Mouse (Mus musculus): ENCODE results near the gene Syn3. TPM values are rescaled to one million over a fixed set of nuclear protein-coding genes. Genes with fewer than 3 reads are reported as not detected.

Syn3 gene
- polyA plus RNA-seq, 1 experiment from 2014 or later = 0.22 TPM

GRCm38 (mm10) chr10:86356819-86357563 lies 141.7 kb downstream of the Syn3 start:
- H3K9ac ChIP-seq (ENCODE audit: low read depth, low read length) = no peak overlapping the region
- 0 out of 2 replicates have a peak, but pooled peaks have one; percentile 37 for ATAC-seq (ENCODE audit: low read depth)
- WGBS (ENCODE audit: insufficient replicate concordance) = 45% methylated on average over 5 of the region's 5 CpGs
- peak overlapping the region; percentile 76 for H3K27ac ChIP-seq (ENCODE audit: low read length)
- no peaks in the 10 kb centered on the region for H3K9me3 ChIP-seq (replicated peaks; ENCODE audit: control insufficient read depth, low read length)
- H3K27me3 ChIP-seq (ENCODE audit: control insufficient read depth, insufficient read depth, low read depth, low read length) = no peaks in the 10 kb centered on the region; the same call in 1 of the 2 replicates
- H3K4me1 ChIP-seq (ENCODE audit: control insufficient read depth, low read depth, low read length) = peaks cover 24% of the 10 kb centered on the region
- no peaks in the 10 kb centered on the region for H3K36me3 ChIP-seq (ENCODE audit: control insufficient read depth, insufficient read depth)
- no peak overlapping the region for H3K4me3 ChIP-seq (ENCODE audit: low read depth, low read length)
- no peak overlapping the region for H3K4me2 ChIP-seq (ENCODE audit: low read depth, low read length)

- Histone ChIP-seq H3K9me3 (replicated peaks; ENCODE audit: control insufficient read depth, low read length) (no peaks in the 10 kb centered on the region), H3K36me3 (ENCODE audit: control insufficient read depth, insufficient read depth) (no peaks in the 10 kb centered on the region), H3K4me2 (ENCODE audit: low read depth, low read length) (peak overlapping the region; percentile 47), H3K4me1 (ENCODE audit: control insufficient read depth, low read depth, low read length) (peaks cover 39% of the 10 kb centered on the region), H3K9ac (ENCODE audit: low read depth, low read length) (no peak overlapping the region), H3K27me3 (ENCODE audit: control insufficient read depth, insufficient read depth, low read depth, low read length) (no peaks in the 10 kb centered on the region; the same call in 1 of the 2 replicates), H3K27ac (ENCODE audit: low read length) (peak overlapping the region; percentile 83), H3K4me3 (ENCODE audit: low read depth, low read length) (no peak overlapping the region)
- 28% methylated on average over 3 of the region's 3 CpGs for WGBS (ENCODE audit: insufficient replicate concordance)
- peak; percentile 93 for ATAC-seq (ENCODE audit: low read depth)
Observed at GRCm38 (mm10) chr10:86352521-86352920, 146.2 kb downstream of the Syn3 start.

GRCm38 (mm10) chr10:86351287-86351686 lies 147.4 kb downstream of the Syn3 start:
- Histone ChIP-seq H3K4me2 (ENCODE audit: low read depth, low read length) (no peak overlapping the region), H3K9ac (ENCODE audit: low read depth, low read length) (no peak overlapping the region), H3K4me1 (ENCODE audit: control insufficient read depth, low read depth, low read length) (peaks cover 34% of the 10 kb centered on the region), H3K9me3 (replicated peaks; ENCODE audit: control insufficient read depth, low read length) (no peaks in the 10 kb centered on the region), H3K27ac (ENCODE audit: low read length) (peak overlapping the region; percentile 83), H3K4me3 (ENCODE audit: low read depth, low read length) (no peak overlapping the region), H3K36me3 (ENCODE audit: control insufficient read depth, insufficient read depth) (no peaks in the 10 kb centered on the region), H3K27me3 (ENCODE audit: control insufficient read depth, insufficient read depth, low read depth, low read length) (no peaks in the 10 kb centered on the region)
- whole genome bisulfite sequencing (ENCODE audit: insufficient replicate concordance) = 20% methylated on average over 2 of the region's 2 CpGs
- ATAC-seq (ENCODE audit: low read depth) = peak; percentile 65

- no peak for ATAC-seq (ENCODE audit: low read depth)
- Histone ChIP-seq H3K4me2 (ENCODE audit: low read depth, low read length) (no peak overlapping the region), H3K4me1 (ENCODE audit: control insufficient read depth, low read depth, low read length) (peaks cover 32% of the 10 kb centered on the region), H3K9ac (ENCODE audit: low read depth, low read length) (no peak overlapping the region), H3K27me3 (ENCODE audit: control insufficient read depth, insufficient read depth, low read depth, low read length) (no peaks in the 10 kb centered on the region), H3K27ac (ENCODE audit: low read length) (no peak overlapping the region), H3K36me3 (ENCODE audit: control insufficient read depth, insufficient read depth) (no peaks in the 10 kb centered on the region), H3K4me3 (ENCODE audit: low read depth, low read length) (no peak overlapping the region), H3K9me3 (replicated peaks; ENCODE audit: control insufficient read depth, low read length) (no peaks in the 10 kb centered on the region)
- 64% methylated on average over 3 of the region's 3 CpGs for WGBS (ENCODE audit: insufficient replicate concordance)
Observed at GRCm38 (mm10) chr10:86346235-86346840, 152.4 kb downstream of the Syn3 start.

- no peak for ATAC-seq (ENCODE audit: low read depth)
- H3K36me3 ChIP-seq (ENCODE audit: control insufficient read depth, insufficient read depth) = no peaks in the 10 kb centered on the region
- H3K4me2 ChIP-seq (ENCODE audit: low read depth, low read length) = no peak overlapping the region
- WGBS (ENCODE audit: insufficient replicate concordance) = 80% methylated on average over 9 of the region's 9 CpGs
- no peaks in the 10 kb centered on the region for H3K27me3 ChIP-seq (ENCODE audit: control insufficient read depth, insufficient read depth, low read depth, low read length)
- H3K4me1 ChIP-seq (ENCODE audit: control insufficient read depth, low read depth, low read length) = peaks cover 32% of the 10 kb centered on the region
- no peaks in the 10 kb centered on the region for H3K9me3 ChIP-seq (replicated peaks; ENCODE audit: control insufficient read depth, low read length)
- H3K27ac ChIP-seq (ENCODE audit: low read length) = no peak overlapping the region
- H3K4me3 ChIP-seq (ENCODE audit: low read depth, low read length) = no peak overlapping the region
- no peak overlapping the region for H3K9ac ChIP-seq (ENCODE audit: low read depth, low read length)
Observed at GRCm38 (mm10) chr10:86345645-86346044, 153.1 kb downstream of the Syn3 start.

- H3K4me2 ChIP-seq (ENCODE audit: low read depth, low read length) = no peak overlapping the region
- H3K27ac ChIP-seq (ENCODE audit: low read length) = no peak overlapping the region
- no peak overlapping the region for H3K4me3 ChIP-seq (ENCODE audit: low read depth, low read length)
- no peak overlapping the region for H3K9ac ChIP-seq (ENCODE audit: low read depth, low read length)
- no peaks in the 10 kb centered on the region for H3K36me3 ChIP-seq (ENCODE audit: control insufficient read depth, insufficient read depth)
- no peaks in the 10 kb centered on the region for H3K9me3 ChIP-seq (replicated peaks; ENCODE audit: control insufficient read depth, low read length)
- no peak for ATAC-seq (ENCODE audit: low read depth)
- no peaks in the 10 kb centered on the region for H3K27me3 ChIP-seq (ENCODE audit: control insufficient read depth, insufficient read depth, low read depth, low read length)
- peaks cover 39% of the 10 kb centered on the region for H3K4me1 ChIP-seq (ENCODE audit: control insufficient read depth, low read depth, low read length)
- 84% methylated on average over 6 of the region's 6 CpGs for WGBS (ENCODE audit: insufficient replicate concordance)
Observed at GRCm38 (mm10) chr10:86344654-86345053, 154.0 kb downstream of the Syn3 start.

GRCm38 (mm10) chr10:86343931-86344330 lies 154.8 kb downstream of the Syn3 start:
- Histone ChIP-seq H3K4me1 (ENCODE audit: control insufficient read depth, low read depth, low read length) (peaks cover 42% of the 10 kb centered on the region), H3K4me2 (ENCODE audit: low read depth, low read length) (no peak overlapping the region), H3K36me3 (ENCODE audit: control insufficient read depth, insufficient read depth) (no peaks in the 10 kb centered on the region), H3K27me3 (ENCODE audit: control insufficient read depth, insufficient read depth, low read depth, low read length) (no peaks in the 10 kb centered on the region), H3K9me3 (replicated peaks; ENCODE audit: control insufficient read depth, low read length) (no peaks in the 10 kb centered on the region), H3K4me3 (ENCODE audit: low read depth, low read length) (no peak overlapping the region), H3K9ac (ENCODE audit: low read depth, low read length) (no peak overlapping the region), H3K27ac (ENCODE audit: low read length) (no peak overlapping the region)
- 81% methylated on average over 7 of the region's 7 CpGs for WGBS (ENCODE audit: insufficient replicate concordance)
- no peak for ATAC-seq (ENCODE audit: low read depth)

GRCm38 (mm10) chr10:86343362-86343761 lies 155.3 kb downstream of the Syn3 start:
- H3K9me3 ChIP-seq (replicated peaks; ENCODE audit: control insufficient read depth, low read length) = no peaks in the 10 kb centered on the region
- H3K4me2 ChIP-seq (ENCODE audit: low read depth, low read length) = no peak overlapping the region
- H3K4me1 ChIP-seq (ENCODE audit: control insufficient read depth, low read depth, low read length) = peaks cover 42% of the 10 kb centered on the region
- 74% methylated on average over 6 of the region's 6 CpGs for WGBS (ENCODE audit: insufficient replicate concordance)
- peak overlapping the region; percentile 31; the same call in 1 of the 2 replicates for H3K27ac ChIP-seq (ENCODE audit: low read length)
- H3K9ac ChIP-seq (ENCODE audit: low read depth, low read length) = no peak overlapping the region
- no peak overlapping the region for H3K4me3 ChIP-seq (ENCODE audit: low read depth, low read length)
- H3K27me3 ChIP-seq (ENCODE audit: control insufficient read depth, insufficient read depth, low read depth, low read length) = no peaks in the 10 kb centered on the region
- ATAC-seq (ENCODE audit: low read depth) = no peak
- no peaks in the 10 kb centered on the region for H3K36me3 ChIP-seq (ENCODE audit: control insufficient read depth, insufficient read depth)

- Histone ChIP-seq H3K27ac (ENCODE audit: low read length) (peak overlapping the region; percentile 31; the same call in 1 of the 2 replicates), H3K9ac (ENCODE audit: low read depth, low read length) (no peak overlapping the region), H3K36me3 (ENCODE audit: control insufficient read depth, insufficient read depth) (no peaks in the 10 kb centered on the region), H3K4me1 (ENCODE audit: control insufficient read depth, low read depth, low read length) (peaks cover 42% of the 10 kb centered on the region), H3K4me2 (ENCODE audit: low read depth, low read length) (no peak overlapping the region), H3K27me3 (ENCODE audit: control insufficient read depth, insufficient read depth, low read depth, low read length) (no peaks in the 10 kb centered on the region), H3K4me3 (ENCODE audit: low read depth, low read length) (no peak overlapping the region), H3K9me3 (replicated peaks; ENCODE audit: control insufficient read depth, low read length) (no peaks in the 10 kb centered on the region)
- 31% methylated on average over 7 of the region's 7 CpGs for WGBS (ENCODE audit: insufficient replicate concordance)
- ATAC-seq (ENCODE audit: low read depth) = peak; percentile 56
Observed at GRCm38 (mm10) chr10:86342713-86343112, 156.0 kb downstream of the Syn3 start.
